Mouse (Mus musculus) liver, adult 2 months (tissue): ENCODE measurements around the gene Acsl1. TPM values are rescaled to one million over a fixed set of nuclear protein-coding genes. Genes with fewer than 3 reads are reported as not detected.
"Not testable (repeated sequence)": the region's sequence is repeated elsewhere in the genome, so short reads cannot be mapped to it uniquely, and the experiment has no call there.

ENCODE experiments used
- DNase-seq: peaks from one replicate; pipeline ENCODE4 v3.0.0-alpha.2; 2011; ENCODE audit warnings: low read depth, low spot score; ENCODE audit errors: extremely low read depth
- H3K27ac ChIP-seq: fragments of 200-500 bp; replicated peaks from 2 replicates; pipeline ENCODE4 v1.5.1; 2012; ENCODE audit warnings: low read depth, mild to moderate bottlenecking, control low read depth, inconsistent platforms, low read length; ENCODE audit not compliant: insufficient read depth
- H3K27me3 ChIP-seq: fragments of 200-500 bp; 2 replicates; pipeline ENCODE4 v1.6.1; 2012; ENCODE audit warnings: mild to moderate bottlenecking, moderate library complexity, low read length, inconsistent platforms; ENCODE audit not compliant: control insufficient read depth, insufficient read depth
- H3K36me3 ChIP-seq: fragments of 200-500 bp; 2 replicates; pipeline ENCODE4 v1.6.1; 2012; ENCODE audit warnings: low read length, inconsistent platforms; ENCODE audit not compliant: control insufficient read depth, insufficient read depth
- H3K4me1 ChIP-seq: fragments of 200-500 bp; 2 replicates; pipeline ENCODE4 v1.6.1; 2011; ENCODE audit warnings: low read length; ENCODE audit not compliant: control insufficient read depth, insufficient read depth
- H3K4me3 ChIP-seq: fragments of 200-500 bp; 2 replicates; pipeline ENCODE4 v1.5.1; 2011; ENCODE audit warnings: low read depth, mild to moderate bottlenecking, control low read depth, low read length, moderate library complexity; ENCODE audit not compliant: insufficient read depth
- H3K79me2 ChIP-seq: fragments of 200-500 bp; 2 replicates; pipeline ENCODE4 v1.6.1; 2012; ENCODE audit warnings: inconsistent platforms, mild to moderate bottlenecking, low read length, moderate library complexity; ENCODE audit not compliant: control insufficient read depth, insufficient read depth
- H3K9ac ChIP-seq: fragments of 200-500 bp; 2 replicates; pipeline ENCODE4 v1.6.1; 2012; ENCODE audit warnings: low read depth, mild to moderate bottlenecking, control low read depth, inconsistent platforms, low read length
- CTCF ChIP-seq: fragments of 200-500 bp; IDR thresholded peaks from 2 replicates; pipeline ENCODE4 v1.5.1; 2011; ENCODE audit warnings: low read depth, low read length, control low read depth
- POLR2A ChIP-seq: fragments of 200-500 bp; IDR thresholded peaks from 2 replicates; pipeline ENCODE4 v1.6.1; 2011; ENCODE audit warnings: low read length, control low read depth; ENCODE audit not compliant: insufficient read depth; ENCODE audit errors: extremely low read depth
- WGBS: fragments of 180-500 bp; shearing (Covaris S2); methylation state at CpG from one replicate; pipeline ENCODE4 v1.1.7; 2018; 5-methylcytosine and 5-hydroxymethylcytosine counted together
- polyA plus RNA-seq: library from polyadenylated mRNA; depleted of rRNA; stranded (reverse); fragments of >200 nt; gene quantifications from 2 replicates; pipeline ENCODE4 v1.2.3, GENCODE M21; 2012; rRNA removed
- total RNA-seq: library from RNA; depleted of rRNA; stranded (reverse); fragments of >200 nt; gene quantifications from 2 replicates; pipeline ENCODE4 v1.2.3, GENCODE M21; 2014; rRNA removed

Gene Acsl1
- total and polyA plus RNA-seq, 2 experiments: 322 to 447 TPM

GRCm38 (mm10) chr8:46573446-46573845 lies 102.6 kb downstream of the Acsl1 start:
- Histone ChIP-seq H3K27me3 (no peaks in the 10 kb centered on the region), H3K9ac (no peak overlapping the region), H3K36me3 (peaks cover 15% of the 10 kb centered on the region), H3K4me3 (no peak overlapping the region), H3K79me2 (no peaks in the 10 kb centered on the region), H3K4me1 (no peaks in the 10 kb centered on the region), H3K27ac (no peak overlapping the region)
- no peak for DNase-seq
- TF ChIP-seq POLR2A: no peak
- WGBS: 96% methylated on average over 2 of the region's 2 CpGs

GRCm38 (mm10) chr8:46573964-46574363 lies 103.1 kb downstream of the Acsl1 start:
- no peak for DNase-seq
- peaks cover 20% of the 10 kb centered on the region for H3K36me3 ChIP-seq
- 92% methylated on average over 2 of the region's 2 CpGs for WGBS

GRCm38 (mm10) chr8:46578794-46579193 lies 108.0 kb downstream of the Acsl1 start:
- no peak overlapping the region for H3K9ac ChIP-seq
- DNase-seq: no peak

More at GRCm38 (mm10) chr8:46573964-46574363, 103.1 kb downstream of the Acsl1 start:
- H3K27me3 ChIP-seq: no peaks in the 10 kb centered on the region
- TF ChIP-seq POLR2A (no peak), CTCF (no peak)
- no peak overlapping the region for H3K4me3 ChIP-seq
- no peaks in the 10 kb centered on the region for H3K79me2 ChIP-seq
- no peak overlapping the region for H3K9ac ChIP-seq
- H3K27ac ChIP-seq: no peak overlapping the region
- no peaks in the 10 kb centered on the region for H3K4me1 ChIP-seq

GRCm38 (mm10) chr8:46584328-46584727 lies 113.5 kb downstream of the Acsl1 start:
- not testable (repeated sequence) for H3K27ac ChIP-seq, H3K4me1 ChIP-seq, H3K79me2 ChIP-seq, DNase-seq, H3K4me3 ChIP-seq, H3K36me3 ChIP-seq, H3K9ac ChIP-seq, H3K27me3 ChIP-seq
- 81% methylated on average over 4 of the region's 4 CpGs for WGBS

More at GRCm38 (mm10) chr8:46578794-46579193, 108.0 kb downstream of the Acsl1 start:
- WGBS: 97% methylated on average over 9 of the region's 9 CpGs
- peaks cover 28% of the 10 kb centered on the region for H3K36me3 ChIP-seq
- no peak overlapping the region for H3K4me3 ChIP-seq
- H3K79me2 ChIP-seq: no peaks in the 10 kb centered on the region
- no peaks in the 10 kb centered on the region for H3K4me1 ChIP-seq
- H3K27ac ChIP-seq: no peak overlapping the region
- TF ChIP-seq POLR2A: no peak
- TF ChIP-seq CTCF: no peak
- no peaks in the 10 kb centered on the region for H3K27me3 ChIP-seq

- WGBS: 75% methylated on average over 3 of the region's 3 CpGs
- H3K4me3 ChIP-seq: no peak overlapping the region
- H3K79me2 ChIP-seq: no peaks in the 10 kb centered on the region
- H3K36me3 ChIP-seq: peaks cover 9% of the 10 kb centered on the region
- no peak overlapping the region for H3K27ac ChIP-seq
- DNase-seq: no peak
- no peaks in the 10 kb centered on the region for H3K27me3 ChIP-seq
- no peak for TF ChIP-seq CTCF
- no peak for TF ChIP-seq POLR2A
- H3K4me1 ChIP-seq: no peaks in the 10 kb centered on the region
- no peak overlapping the region for H3K9ac ChIP-seq
Measured at GRCm38 (mm10) chr8:46585576-46585975, 114.7 kb downstream of the Acsl1 start.

Other genes starting within 250 kb of the Acsl1 start
- gene Helt, start 176.4 kb upstream of the Acsl1 start, total RNA-seq: not detected in 2 replicates
- not detected in 2 replicates for gene Helt, start 176.4 kb upstream of the Acsl1 start, polyA plus RNA-seq
- gene Cenpu, start 81.0 kb downstream of the Acsl1 start, total RNA-seq: 0.47 and 0.65 TPM in 2 replicates
- 0.15 and 0.44 TPM in 2 replicates for gene Cenpu, start 81.0 kb downstream of the Acsl1 start, polyA plus RNA-seq
- 4.1 and 4.6 TPM in 2 replicates for gene Primpol, start 146.2 kb downstream of the Acsl1 start, total RNA-seq
- gene Primpol, start 146.2 kb downstream of the Acsl1 start, polyA plus RNA-seq: 0.55 and 0.63 TPM in 2 replicates
- 22.5 and 22.7 TPM in 2 replicates for gene Casp3, start 146.3 kb downstream of the Acsl1 start, total RNA-seq
- 5.9 and 6.1 TPM in 2 replicates for gene Casp3, start 146.3 kb downstream of the Acsl1 start, polyA plus RNA-seq